ENCODE assay signal across 9 mouse cellular contexts in the genomic region with DNA sequence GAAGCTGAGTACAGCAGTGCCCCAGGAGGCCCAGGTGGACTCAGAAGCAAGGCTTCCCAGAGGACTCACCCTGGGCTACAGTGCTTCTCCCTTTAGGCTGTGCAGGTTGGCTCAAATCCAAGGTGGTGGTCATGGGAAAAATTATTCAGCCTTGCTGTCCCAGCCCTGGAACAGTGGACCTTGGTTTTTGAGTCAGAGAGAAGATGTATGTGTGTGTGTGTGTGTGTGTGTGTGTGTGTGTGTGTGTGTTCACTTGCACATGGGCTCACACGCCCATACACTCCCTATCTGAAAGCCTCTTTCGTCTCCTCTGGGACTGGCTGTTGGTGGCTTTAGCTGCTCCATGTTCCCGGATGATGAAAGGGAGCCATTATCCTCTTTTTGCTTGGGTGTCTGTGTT. TPM values are rescaled to one million over a fixed set of nuclear protein-coding genes. Genes with fewer than 3 reads are reported as not detected.
DNase-seq lines count a peak whose midpoint lies in the region; ATAC-seq lines count a peak whose summit lies in the region.
"Had no signal": no experiment of that assay in that cellular context is flagged by ENCODE, and none has a peak within 500 bp of the region (broad histone marks: within the 10 kb centered on the region; RNA-seq: fewer than 3 reads in every experiment).

No protein-coding gene starts in this region.

- no peaks in the 10 kb centered on the region for H3K36me3 ChIP-seq in hindbrain, embryonic 10.5 days
- no peaks in the 10 kb centered on the region for H3K36me3 ChIP-seq in neural tube, embryonic 13.5 days

- H3K4me1 ChIP-seq in hindbrain, embryonic 10.5 days (replicated peaks), result peaks cover 40% of the 10 kb centered on the region
- peaks cover 31% of the 10 kb centered on the region for H3K4me1 ChIP-seq in neural tube, embryonic 13.5 days (replicated peaks)
- H3K4me1 ChIP-seq: megakaryocyte, embryonic 14.5 days had no signal

- H3K9ac ChIP-seq in neural tube, embryonic 13.5 days, result no peak overlapping the region

- H3K27me3 ChIP-seq in hindbrain, embryonic 10.5 days (ENCODE audit: insufficient read depth, poor library complexity, severe bottlenecking), result peaks cover 20% of the 10 kb centered on the region
- H3K27me3 ChIP-seq in neural tube, embryonic 13.5 days, result no peaks in the 10 kb centered on the region
- H3K27me3 ChIP-seq: megakaryocyte, embryonic 14.5 days had no signal

- 41% methylated on average over 3 of the region's 3 CpGs for WGBS in hindbrain, embryonic 10.5 days
- WGBS in neural tube, embryonic 13.5 days, result 16% methylated on average over 3 of the region's 3 CpGs

- peak; percentile 79; the same call in 1 of the 2 replicates for ATAC-seq in neural tube, embryonic 13.5 days (ENCODE audit: low read depth)

- no peaks in the 10 kb centered on the region for H3K9me3 ChIP-seq in hindbrain, embryonic 10.5 days
- no peaks in the 10 kb centered on the region for H3K9me3 ChIP-seq in neural tube, embryonic 13.5 days
- H3K9me3 ChIP-seq: megakaryocyte, embryonic 14.5 days had no signal

- 0 out of 2 replicates have a peak overlapping the region, but pooled peaks have one; percentile 4 for H3K4me2 ChIP-seq in neural tube, embryonic 13.5 days

- H3K4me3 ChIP-seq in hindbrain, embryonic 10.5 days, result no peak overlapping the region
- H3K4me3 ChIP-seq in neural tube, embryonic 13.5 days, result no peak overlapping the region
- H3K4me3 ChIP-seq: megakaryocyte, embryonic 14.5 days had no signal

- DNase-seq in kidney, postnatal 14 days, result peak; percentile 66
- no peak for DNase-seq in kidney, adult 11 months
- DNase-seq in adrenal gland, postnatal 25 days, result peak; percentile 62
- no peak for DNase-seq in hindbrain, embryonic 10.5 days (ENCODE audit: low spot score)
- no peak for DNase-seq in adipocyte (ENCODE audit: low spot score)
- DNase-seq in right cerebral cortex, postnatal 25 days, result no peak
- DNase-seq: cerebellum, adult 9-11 months had no signal

- 0 out of 2 replicates have a peak overlapping the region, but pooled peaks have one; percentile 45 for H3K27ac ChIP-seq in hindbrain, embryonic 10.5 days
- H3K27ac ChIP-seq in neural tube, embryonic 13.5 days (replicated peaks), result no peak overlapping the region

RNA-seq across cellular contexts. Expression of gene Lrmda, which starts 16.4 kb away (rescaled TPM):
- total RNA-seq in adrenal gland, postnatal 25 days (2021), result 5.0 and 5.6 TPM in 2 replicates
- 0.47 and 0.55 TPM in 2 replicates for polyA plus RNA-seq in hindbrain, embryonic 10.5 days (2016; fragmentation: Nextera tagmentation; extraction: Ambion mirVana)
- polyA plus RNA-seq in neural tube, embryonic 13.5 days (2015; fragmentation: Nextera tagmentation; extraction: Ambion mirVana), result 0.54 TPM in 1 of 2 replicates, not detected in the other

RNA-seq across cellular contexts. Expression of gene Zfp503, which starts 46.5 kb away (rescaled TPM):
- total RNA-seq in adrenal gland, postnatal 25 days (2021), result 27.5 and 33.3 TPM in 2 replicates
- 12.3 and 20.0 TPM in 2 replicates for polyA plus RNA-seq in hindbrain, embryonic 10.5 days (2016; fragmentation: Nextera tagmentation; extraction: Ambion mirVana)
- 16.9 and 20.4 TPM in 2 replicates for polyA plus RNA-seq in neural tube, embryonic 13.5 days (2015; fragmentation: Nextera tagmentation; extraction: Ambion mirVana)

Comparison
In these comparisons a context has a peak if more than half of its experiments do, and no peak if none do; other contexts are left out.
1. DNase-seq: peak in kidney, postnatal 14 days (single experiment) and adrenal gland, postnatal 25 days (single experiment); none in kidney, adult 11 months (single experiment), hindbrain, embryonic 10.5 days (single experiment), adipocyte (single experiment) and right cerebral cortex, postnatal 25 days (single experiment).